ENCODE assay signal across 8 mouse cellular contexts in the genomic region with DNA sequence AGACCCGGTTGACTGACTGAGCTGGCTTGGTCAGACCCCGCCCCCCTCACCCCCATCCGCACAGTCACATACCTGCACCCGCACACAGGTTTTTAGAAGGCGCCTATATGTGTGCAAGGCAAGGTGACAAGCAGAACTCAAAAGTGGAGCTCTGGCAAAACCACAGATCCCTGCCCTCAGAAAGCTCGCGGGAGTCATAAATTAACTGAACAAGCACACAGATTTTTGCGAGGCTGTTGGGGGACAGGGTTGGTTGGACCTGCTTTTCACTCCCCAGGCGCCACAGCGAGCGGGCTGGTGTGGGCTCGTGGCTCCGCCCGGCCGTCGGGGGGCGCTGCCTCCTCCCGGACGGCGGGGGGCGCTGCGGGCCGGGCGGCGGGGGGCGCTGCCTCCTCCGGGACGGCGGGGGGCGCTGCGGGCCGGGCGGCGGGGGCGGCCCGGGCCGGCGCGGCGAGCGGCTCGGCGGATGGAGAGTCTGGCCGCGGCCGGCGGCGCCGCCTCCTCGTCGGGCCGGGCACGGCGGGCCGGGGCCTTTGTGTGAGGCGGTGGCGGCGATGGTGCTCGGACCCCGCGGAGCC. TPM values are rescaled to one million over a fixed set of nuclear protein-coding genes. Genes with fewer than 3 reads are reported as not detected.
DNase-seq lines count a peak whose midpoint lies in the region; ATAC-seq and TF ChIP-seq lines count a peak whose summit lies in the region.

A gene (plus strand): TSS at position 456 of the 578 bp plus-strand sequence.

- H3K79me2 ChIP-seq in C2C12 (ENCODE audit: control insufficient read depth, insufficient read depth): peaks cover 35% of the 10 kb centered on the region

- peaks cover 4% of the 10 kb centered on the region for H3K4me1 ChIP-seq in bone marrow, adult 2 months (ENCODE audit: control insufficient read depth, insufficient read depth, low read length)
- H3K4me1 ChIP-seq in embryonic fibroblast, embryonic 13.5 days (ENCODE audit: control insufficient read depth, insufficient read depth, low read length): no peaks in the 10 kb centered on the region
- H3K4me1 ChIP-seq in heart, embryonic 13.5 days: peaks cover 23% of the 10 kb centered on the region
- peaks cover 14% of the 10 kb centered on the region for H3K4me1 ChIP-seq in kidney, embryonic 16.5 days (ENCODE audit: insufficient read depth, low read length)
- peaks cover 69% of the 10 kb centered on the region for H3K4me1 ChIP-seq in liver, embryonic 13.5 days (replicated peaks)
- peaks cover 4% of the 10 kb centered on the region; the same call in 1 of the 2 replicates for H3K4me1 ChIP-seq in stomach, embryonic 15.5 days

- H3K4me3 ChIP-seq in C2C12 (ENCODE audit: insufficient read depth, poor library complexity, severe bottlenecking): peak within 1 kb of the TSS; percentile 89
- peak within 1 kb of the TSS; percentile 73 for H3K4me3 ChIP-seq in bone marrow, adult 2 months (replicated peaks; ENCODE audit: control insufficient read depth, low read depth, low read length)
- H3K4me3 ChIP-seq in embryonic fibroblast, embryonic 13.5 days (ENCODE audit: insufficient read depth, low read length): peak within 1 kb of the TSS; percentile 63
- peak within 1 kb of the TSS; percentile 94 for H3K4me3 ChIP-seq in heart, embryonic 13.5 days
- H3K4me3 ChIP-seq in kidney, embryonic 16.5 days (ENCODE audit: low read length): peak within 1 kb of the TSS; percentile 88
- peak within 1 kb of the TSS; percentile 83 for H3K4me3 ChIP-seq in liver, embryonic 13.5 days (replicated peaks)
- peak within 1 kb of the TSS; percentile 81 for H3K4me3 ChIP-seq in stomach, embryonic 15.5 days (replicated peaks)

- peaks cover 31% of the 10 kb centered on the region for H3K36me3 ChIP-seq in C2C12 (ENCODE audit: control insufficient read depth, insufficient read depth)
- peaks cover 31% of the 10 kb centered on the region for H3K36me3 ChIP-seq in heart, embryonic 13.5 days
- H3K36me3 ChIP-seq in kidney, embryonic 16.5 days (ENCODE audit: insufficient read depth, low read length): peaks cover 28% of the 10 kb centered on the region
- H3K36me3 ChIP-seq in liver, embryonic 13.5 days: peaks cover 30% of the 10 kb centered on the region
- peaks cover 29% of the 10 kb centered on the region for H3K36me3 ChIP-seq in stomach, embryonic 15.5 days

- H3K27ac ChIP-seq in bone marrow, adult 2 months (ENCODE audit: control insufficient read depth, insufficient read depth, low read depth, low read length, poor library complexity): peak within 1 kb of the TSS; percentile 84
- H3K27ac ChIP-seq in embryonic fibroblast, embryonic 13.5 days (ENCODE audit: insufficient read depth, low read length): no peak within 1 kb of the TSS
- peak within 1 kb of the TSS; percentile 80 for H3K27ac ChIP-seq in heart, embryonic 13.5 days (replicated peaks)
- peak within 1 kb of the TSS; percentile 91 for H3K27ac ChIP-seq in kidney, embryonic 16.5 days (ENCODE audit: low read length)
- peak within 1 kb of the TSS; percentile 77 for H3K27ac ChIP-seq in liver, embryonic 13.5 days
- peak within 1 kb of the TSS; percentile 79 for H3K27ac ChIP-seq in stomach, embryonic 15.5 days

- peak; percentile 83 for ATAC-seq in heart, embryonic 13.5 days (ENCODE audit: extremely low read depth, insufficient number of reproducible peaks, low FRiP score, low TSS enrichment)
- peak; percentile 81 for ATAC-seq in kidney, embryonic 16.5 days (ENCODE audit: low FRiP score, low TSS enrichment)
- ATAC-seq in liver, embryonic 13.5 days (ENCODE audit: low read depth): peak; percentile 71
- peak; percentile 79 for ATAC-seq in stomach, embryonic 15.5 days (ENCODE audit: insufficient read depth, low FRiP score, low read depth)

- H3K9me3 ChIP-seq in heart, embryonic 13.5 days: no peaks in the 10 kb centered on the region
- no peaks in the 10 kb centered on the region for H3K9me3 ChIP-seq in kidney, embryonic 16.5 days (ENCODE audit: low read length)
- H3K9me3 ChIP-seq in liver, embryonic 13.5 days (replicated peaks): no peaks in the 10 kb centered on the region
- no peaks in the 10 kb centered on the region for H3K9me3 ChIP-seq in stomach, embryonic 15.5 days

- H3K4me2 ChIP-seq in heart, embryonic 13.5 days: peak within 1 kb of the TSS; percentile 89
- H3K4me2 ChIP-seq in kidney, embryonic 16.5 days (replicated peaks; ENCODE audit: low read depth, low read length): peak within 1 kb of the TSS; percentile 81
- peak within 1 kb of the TSS; percentile 84 for H3K4me2 ChIP-seq in liver, embryonic 13.5 days
- peak within 1 kb of the TSS; percentile 62 for H3K4me2 ChIP-seq in stomach, embryonic 15.5 days

- TF ChIP-seq POLR2A in bone marrow, adult 2 months (IDR thresholded peaks at IDR 0.05; ENCODE audit: borderline replicate concordance, control insufficient read depth, low read depth, low read length): no peak
- TF ChIP-seq POLR2A in embryonic fibroblast, embryonic 13.5 days (IDR thresholded peaks at IDR 0.05; ENCODE audit: low read depth, low read length): peak; percentile 51; the same call in 1 of the 2 replicates

- H3ac ChIP-seq in C2C12 (ENCODE audit: control insufficient read depth, insufficient read length, low read depth): peak within 1 kb of the TSS; percentile 98

- DNase-seq in liver, embryonic 13.5 days: peak; percentile 67
- DNase-seq in neural tube, embryonic 10.5 days (ENCODE audit: extremely low spot score, low spot score): peak; percentile 79

- TF ChIP-seq CTCF in C2C12 (IDR thresholded peaks at IDR 0.05; ENCODE audit: control insufficient read depth, insufficient read depth, insufficient read length): peak; percentile 99
- TF ChIP-seq CTCF in bone marrow, adult 2 months (IDR thresholded peaks at IDR 0.05; ENCODE audit: control insufficient read depth, insufficient read depth, low read length): peak; percentile 44; the same call in 1 of the 2 replicates
- TF ChIP-seq CTCF in embryonic fibroblast, embryonic 13.5 days (IDR thresholded peaks at IDR 0.05; ENCODE audit: borderline replicate concordance, insufficient read depth, low read length): 0 out of 2 replicates have a peak, but pooled peaks have one; percentile 17

- 3% methylated on average over 61 of the region's 61 CpGs for WGBS in bone marrow, adult 2 months
- WGBS in heart, embryonic 13.5 days: 1% methylated on average over 30 of the region's 61 CpGs
- under 1% methylated on average over 33 of the region's 61 CpGs for WGBS in kidney, embryonic 16.5 days
- 1% methylated on average over 60 of the region's 61 CpGs for WGBS in liver, embryonic 13.5 days (ENCODE audit: insufficient replicate concordance)
- WGBS in stomach, embryonic 15.5 days: 1% methylated on average over 49 of the region's 61 CpGs

- peak within 1 kb of the TSS; percentile 99 for H3K9ac ChIP-seq in heart, embryonic 13.5 days
- peak within 1 kb of the TSS; percentile 97 for H3K9ac ChIP-seq in kidney, embryonic 16.5 days (replicated peaks; ENCODE audit: low read length)
- H3K9ac ChIP-seq in liver, embryonic 13.5 days: peak within 1 kb of the TSS; percentile 90
- H3K9ac ChIP-seq in stomach, embryonic 15.5 days: peak within 1 kb of the TSS; percentile 73

- H3K79me3 ChIP-seq in C2C12 (ENCODE audit: low read depth): peaks cover 30% of the 10 kb centered on the region

- H3K27me3 ChIP-seq in C2C12 (ENCODE audit: control insufficient read depth, insufficient read depth, insufficient read length): peaks cover 5% of the 10 kb centered on the region
- H3K27me3 ChIP-seq in heart, embryonic 13.5 days (replicated peaks): 0 out of 2 replicates have a peak, but pooled peaks cover 4% of the 10 kb centered on the region
- H3K27me3 ChIP-seq in kidney, embryonic 16.5 days (ENCODE audit: insufficient read depth, low read length): no peaks in the 10 kb centered on the region
- no peaks in the 10 kb centered on the region for H3K27me3 ChIP-seq in liver, embryonic 13.5 days
- H3K27me3 ChIP-seq in stomach, embryonic 15.5 days (replicated peaks): no peaks in the 10 kb centered on the region

TF ChIP-seq in C2C12, 6 proteins besides CTCF, POLR2A, EP300 and RAD21:
- no peak for TF ChIP-seq MYOG (IDR thresholded peaks at IDR 0.05; ENCODE audit: control insufficient read depth, extremely low read depth, insufficient read length)
- TF ChIP-seq MAX (IDR thresholded peaks at IDR 0.05): no peak
- TF ChIP-seq FOSL1 (IDR thresholded peaks at IDR 0.05; ENCODE audit: insufficient read depth, low read length, poor library complexity, severe bottlenecking): no peak
- no peak for TF ChIP-seq MYOD1 (IDR thresholded peaks at IDR 0.05; ENCODE audit: control insufficient read depth, insufficient read length, low read depth)
- TF ChIP-seq USF1 (IDR thresholded peaks at IDR 0.05; ENCODE audit: low read depth): no peak
- TF ChIP-seq CEBPB (IDR thresholded peaks at IDR 0.05; ENCODE audit: low read depth): no peak
TF ChIP-seq in C2C12: peak in this region for 0.

RNA-seq across cellular contexts. Expression of the gene that starts here (rescaled TPM):
- polyA plus RNA-seq in C2C12 (2012; fragmentation: generic; extraction: Trizol): 3.5 TPM
- 1.1 and 3.9 TPM in 2 replicates for polyA plus RNA-seq in bone marrow, adult 2 months (2011; ENCODE audit: insufficient read depth, insufficient read length, low replicate concordance, missing spikeins)
- 5.4 and 5.8 TPM in 2 replicates for polyA plus RNA-seq in embryonic fibroblast, embryonic 13.5 days (2011; ENCODE audit: insufficient read length, low read depth, missing spikeins)
- polyA plus RNA-seq in heart, embryonic 13.5 days (2015; fragmentation: Nextera tagmentation; extraction: Ambion mirVana): 1.6 and 2.0 TPM in 2 replicates
- 4.0 and 4.1 TPM in 2 replicates for polyA plus RNA-seq in kidney, embryonic 16.5 days (2015; fragmentation: Nextera tagmentation; extraction: Ambion mirVana)
- 0.75 and 0.94 TPM in 2 replicates for polyA plus RNA-seq in liver, embryonic 13.5 days (2015; fragmentation: Nextera tagmentation; extraction: Ambion mirVana)
- 2.5 and 3.0 TPM in 2 replicates for polyA plus RNA-seq in stomach, embryonic 15.5 days (2015; fragmentation: Nextera tagmentation; extraction: Ambion mirVana)

Comparison
In these comparisons a context has a peak if more than half of its experiments do, and no peak if none do; other contexts are left out.
1. Peak in DNase-seq, ATAC-seq, H3K4me3 ChIP-seq, H3K27ac ChIP-seq, H3K9ac ChIP-seq and H3K4me2 ChIP-seq in liver, embryonic 13.5 days; RNA of the gene not detected or under 1 TPM.
2. CTCF ChIP-seq: peak in every context shown above with its lines; median percentile 99 in C2C12; 44 in bone marrow, adult 2 months; 17 in embryonic fibroblast, embryonic 13.5 days.